Mouse (Mus musculus) hindbrain, embryonic 14.5 days (tissue): ENCODE measurements around the gene Pcsk6. TPM values are rescaled to one million over a fixed set of nuclear protein-coding genes. Genes with fewer than 3 reads are reported as not detected.

Experiments
- ATAC-seq: fragments of 200-750 bp; cut with Nextera tagmentation; 2 replicates; pipeline ENCODE4 v1.8.0; 2017; ENCODE audit warnings: moderate number of reproducible peaks, mild to moderate bottlenecking, moderate TSS enrichment, moderate library complexity; ENCODE audit not compliant: low FRiP score
- DNase-seq: peaks from one replicate; pipeline ENCODE4 v3.0.0-alpha.2; 2015; ENCODE audit warnings: low spot score
- H3K27ac ChIP-seq: fragments of 300-500 bp; sonication (generic); 2 replicates; pipeline ENCODE4 v1.5.1; 2014; ENCODE audit warnings: mild to moderate bottlenecking, moderate library complexity
- H3K27me3 ChIP-seq: fragments of 300-500 bp; sonication (generic); 2 replicates; pipeline ENCODE4 v1.6.1; 2014; ENCODE audit warnings: mild to moderate bottlenecking, low read length, mixed read lengths; ENCODE audit not compliant: control insufficient read depth, insufficient read depth
- H3K36me3 ChIP-seq: fragments of 300-500 bp; sonication (generic); replicated peaks from 2 replicates; pipeline ENCODE4 v1.6.1; 2014; ENCODE audit not compliant: control insufficient read depth, insufficient read depth
- H3K4me1 ChIP-seq: fragments of 300-500 bp; sonication (generic); replicated peaks from 2 replicates; pipeline ENCODE4 v1.6.1; 2014; ENCODE audit warnings: antibody characterized with exemption, low read length, mixed read lengths; ENCODE audit not compliant: control insufficient read depth, insufficient read depth
- H3K4me2 ChIP-seq: fragments of 300-500 bp; sonication (generic); replicated peaks from 2 replicates; pipeline ENCODE4 v1.6.1; 2014; ENCODE audit warnings: mild to moderate bottlenecking, moderate library complexity
- H3K4me3 ChIP-seq: fragments of 300-500 bp; sonication (generic); replicated peaks from 2 replicates; pipeline ENCODE4 v1.5.1; 2014; ENCODE audit warnings: mild to moderate bottlenecking, low read length
- H3K9ac ChIP-seq: fragments of 300-500 bp; sonication (generic); 2 replicates; pipeline ENCODE4 v1.6.1; 2014
- H3K9me3 ChIP-seq: fragments of 300-500 bp; sonication (generic); 2 replicates; pipeline ENCODE4 v1.6.1; 2016; ENCODE audit warnings: low read length; ENCODE audit not compliant: control insufficient read depth
- WGBS: fragments of 180-500 bp; shearing (Covaris S2); extraction: QIAGEN DNeasy Blood & Tissue Kit; methylation state at CpG from one replicate; pipeline ENCODE4 v1.1.7; 2014; 5-methylcytosine and 5-hydroxymethylcytosine counted together
- polyA plus RNA-seq: library from polyadenylated mRNA; unstranded; fragments of >200 nt; fragmentation: Nextera tagmentation; extraction: Ambion mirVana; gene quantifications from 2 replicates; pipeline ENCODE4 v1.2.1, GENCODE M21; 2014

Gene Pcsk6
- polyA plus RNA-seq, 1 experiment from 2014 or later: 1.9 TPM

DNA sequence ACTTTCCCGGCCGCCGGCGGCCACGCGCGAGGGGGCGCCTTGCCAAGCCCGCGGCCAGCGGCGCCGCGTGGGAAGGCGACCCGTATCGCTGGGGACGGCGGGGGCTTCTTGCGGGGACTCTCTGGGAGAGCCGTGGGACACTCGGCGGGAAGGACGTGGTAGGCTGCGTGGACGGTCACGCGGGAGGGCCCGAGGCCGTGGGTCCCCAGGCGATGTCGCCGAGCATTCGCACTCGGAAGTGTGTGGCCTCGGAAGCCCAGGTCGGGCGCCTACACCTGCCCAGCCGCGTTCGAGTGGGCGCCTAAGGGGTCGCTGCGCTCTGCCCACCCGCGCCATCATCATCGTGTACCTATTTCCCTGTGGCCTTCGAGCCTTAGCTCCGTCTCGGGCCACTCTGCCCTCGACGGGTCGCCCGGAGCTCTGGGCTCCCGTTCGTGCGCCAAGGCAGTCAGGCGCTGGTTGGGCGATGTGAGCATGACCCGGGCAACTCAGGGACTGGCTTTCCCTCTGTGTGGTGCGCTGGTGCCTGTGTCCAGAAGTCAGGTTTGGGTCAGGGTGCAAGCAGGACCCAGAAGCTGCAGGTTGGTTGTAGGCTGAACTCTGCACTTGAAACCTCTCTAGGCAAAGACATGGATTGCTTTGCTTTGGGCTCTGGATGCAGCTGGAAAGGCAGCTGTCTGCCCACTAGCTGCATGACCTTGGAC lies 1.1 kb downstream of the Pcsk6 start:
- Histone ChIP-seq H3K9me3 (no peaks in the 10 kb centered on the region), H3K9ac (peak overlapping the region; percentile 60), H3K4me3 (peak overlapping the region; percentile 60), H3K4me1 (peaks cover 11% of the 10 kb centered on the region; the same call in 1 of the 2 replicates), H3K27me3 (peaks cover 48% of the 10 kb centered on the region), H3K27ac (no peak overlapping the region), H3K36me3 (no peaks in the 10 kb centered on the region), H3K4me2 (peak overlapping the region; percentile 98)
- ATAC-seq (peak; percentile 38), DNase-seq (no peak)
- 2% methylated on average over 56 of the region's 61 CpGs for WGBS

DNA sequence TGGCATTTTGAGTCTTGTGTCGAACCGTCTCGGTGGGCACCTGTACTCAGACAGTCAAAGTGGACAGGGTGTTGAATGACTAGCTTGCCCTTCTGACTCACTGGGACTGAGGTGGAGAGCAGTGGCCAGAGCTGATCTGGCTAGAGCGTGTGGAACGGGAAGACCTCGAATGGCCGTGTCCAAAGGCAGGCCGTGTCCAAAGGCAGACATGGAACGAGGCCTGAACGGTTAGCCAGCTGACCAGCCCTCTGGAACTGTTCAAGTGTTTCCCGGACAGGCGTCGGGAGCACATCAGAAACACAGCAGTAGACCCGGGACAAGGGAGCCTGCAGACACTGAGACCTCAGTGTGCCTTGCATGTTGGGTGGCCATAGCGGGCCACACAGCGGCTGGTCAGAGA lies 7.6 kb downstream of the Pcsk6 start:
- Histone ChIP-seq H3K27me3 (peaks cover 11% of the 10 kb centered on the region), H3K4me3 (no peak overlapping the region), H3K27ac (no peak overlapping the region), H3K4me1 (peaks cover 15% of the 10 kb centered on the region), H3K9ac (no peak overlapping the region), H3K36me3 (no peaks in the 10 kb centered on the region), H3K9me3 (no peaks in the 10 kb centered on the region), H3K4me2 (no peak overlapping the region)
- DNase-seq (no peak), ATAC-seq (no peak)
- WGBS: 77% methylated on average over 16 of the region's 16 CpGs

DNA sequence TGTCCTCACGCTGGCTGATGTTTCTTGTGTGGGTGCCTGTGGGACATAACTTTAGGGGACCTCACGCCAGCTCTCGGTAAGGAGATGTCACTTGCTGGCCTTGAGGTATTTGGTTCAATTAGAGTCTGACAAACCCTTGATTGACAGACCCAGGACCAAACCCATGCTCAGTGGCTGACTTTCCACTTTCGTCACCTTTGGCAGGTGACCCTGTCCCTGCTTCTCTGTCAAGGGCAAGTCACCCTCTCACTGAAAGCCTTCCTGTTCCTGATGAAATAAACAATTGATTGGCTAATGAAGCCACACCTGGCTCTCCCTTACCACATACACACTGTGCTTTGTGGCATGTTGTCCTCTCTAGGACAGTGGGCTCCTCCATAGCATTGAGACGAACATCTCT lies 8.3 kb downstream of the Pcsk6 start:
- Histone ChIP-seq H3K9ac (no peak overlapping the region), H3K9me3 (no peaks in the 10 kb centered on the region), H3K27me3 (peaks cover 5% of the 10 kb centered on the region; the same call in 1 of the 2 replicates), H3K36me3 (no peaks in the 10 kb centered on the region), H3K27ac (no peak overlapping the region), H3K4me3 (no peak overlapping the region), H3K4me1 (peaks cover 15% of the 10 kb centered on the region), H3K4me2 (no peak overlapping the region)
- DNase-seq (no peak), ATAC-seq (no peak)
- 90% methylated on average over 5 of the region's 5 CpGs for WGBS

DNA sequence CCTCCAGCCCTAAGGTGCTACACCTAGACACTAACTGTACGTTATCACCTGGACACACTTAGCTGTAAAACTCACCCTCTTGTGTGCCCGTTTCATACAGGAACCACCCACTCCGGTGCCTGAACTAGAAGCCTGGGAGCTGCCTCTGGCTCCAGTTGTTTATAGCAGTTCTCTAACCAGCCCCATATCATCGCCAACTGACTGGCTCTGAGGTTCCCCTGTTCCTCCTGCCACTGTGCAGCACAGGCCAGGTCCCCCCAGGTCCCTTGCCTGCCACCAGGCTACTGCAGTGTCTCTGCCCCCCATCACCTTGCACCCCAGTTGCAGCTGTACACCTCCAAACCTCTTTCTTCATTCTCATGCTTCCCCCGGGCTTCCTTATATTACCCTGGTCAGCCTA lies 8.7 kb downstream of the Pcsk6 start:
- 0 out of 2 replicates have a peak, but pooled peaks cover 4% of the 10 kb centered on the region for H3K27me3 ChIP-seq
- H3K27ac ChIP-seq: no peak overlapping the region
- peaks cover 15% of the 10 kb centered on the region for H3K4me1 ChIP-seq
- DNase-seq (no peak), ATAC-seq (no peak)
- H3K36me3 ChIP-seq: no peaks in the 10 kb centered on the region
- no peak overlapping the region for H3K4me2 ChIP-seq
- no peaks in the 10 kb centered on the region for H3K9me3 ChIP-seq
- WGBS: 88% methylated on average over 5 of the region's 5 CpGs
- no peak overlapping the region for H3K9ac ChIP-seq
- H3K4me3 ChIP-seq: no peak overlapping the region

DNA sequence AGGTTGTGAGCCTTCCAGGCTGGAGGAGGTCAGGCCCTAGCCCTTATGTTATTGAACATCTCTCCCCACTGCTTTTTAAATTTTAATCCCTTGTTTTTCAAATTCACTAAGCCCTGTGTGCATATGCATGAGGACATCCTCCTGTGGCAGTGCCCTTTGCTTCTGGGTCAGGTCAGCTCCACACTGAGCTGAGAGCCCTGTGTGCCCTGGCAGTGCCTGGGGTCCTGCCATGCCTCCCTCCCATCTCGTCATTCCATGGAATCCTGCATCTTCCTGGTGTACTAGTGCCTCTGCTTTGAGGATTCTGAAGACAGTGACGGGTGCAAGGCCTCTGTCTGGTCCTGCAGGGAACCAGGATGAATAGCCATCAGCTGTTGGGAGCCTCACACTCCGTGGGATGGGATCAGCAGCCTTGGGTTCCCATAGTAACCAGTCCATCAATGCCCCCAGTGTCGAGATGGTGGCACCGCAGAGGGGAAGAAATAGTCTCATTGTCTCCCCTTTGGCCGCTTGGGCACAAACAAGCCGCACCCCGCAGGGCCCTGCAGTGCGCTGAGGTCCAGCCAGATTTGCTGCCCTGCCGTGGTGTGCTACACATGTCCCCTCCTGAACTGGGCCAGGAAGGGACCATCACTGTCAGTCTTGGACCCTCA lies 9.5 kb downstream of the Pcsk6 start:
- DNase-seq (peak; percentile 40), ATAC-seq (peak; percentile 88)
- Histone ChIP-seq H3K4me3 (no peak overlapping the region), H3K27me3 (0 out of 2 replicates have a peak, but pooled peaks cover 4% of the 10 kb centered on the region), H3K9ac (no peak overlapping the region), H3K9me3 (no peaks in the 10 kb centered on the region), H3K27ac (no peak overlapping the region), H3K4me2 (no peak overlapping the region), H3K4me1 (peaks cover 15% of the 10 kb centered on the region), H3K36me3 (no peaks in the 10 kb centered on the region)
- WGBS: 10% methylated on average over 10 of the region's 10 CpGs

DNA sequence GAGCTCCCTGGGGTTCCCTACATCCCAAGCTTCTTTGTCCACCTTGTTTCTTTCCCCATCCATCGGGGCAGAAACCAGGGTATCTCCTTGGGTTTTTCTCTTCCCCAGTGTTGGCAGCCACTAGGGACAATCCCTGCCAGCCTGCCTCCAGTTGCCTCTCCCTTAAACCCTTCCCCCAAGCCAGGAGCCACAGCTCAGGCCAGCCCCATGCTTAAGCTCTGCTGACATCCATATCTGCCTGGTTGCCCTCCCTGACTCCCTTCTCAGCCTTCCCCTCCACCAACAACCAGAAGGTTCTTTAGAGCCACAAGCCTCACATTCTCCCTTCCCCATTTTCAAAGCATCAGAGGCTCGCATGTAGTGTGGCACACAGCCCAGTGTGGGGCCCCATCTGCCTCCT lies 10.3 kb downstream of the Pcsk6 start:
- Histone ChIP-seq H3K36me3 (no peaks in the 10 kb centered on the region), H3K27me3 (no peaks in the 10 kb centered on the region), H3K9ac (no peak overlapping the region), H3K4me3 (no peak overlapping the region), H3K9me3 (no peaks in the 10 kb centered on the region), H3K4me1 (peaks cover 15% of the 10 kb centered on the region), H3K4me2 (no peak overlapping the region), H3K27ac (no peak overlapping the region)
- 56% methylated on average over 2 of the region's 2 CpGs for WGBS
- DNase-seq (no peak), ATAC-seq (no peak)

DNA sequence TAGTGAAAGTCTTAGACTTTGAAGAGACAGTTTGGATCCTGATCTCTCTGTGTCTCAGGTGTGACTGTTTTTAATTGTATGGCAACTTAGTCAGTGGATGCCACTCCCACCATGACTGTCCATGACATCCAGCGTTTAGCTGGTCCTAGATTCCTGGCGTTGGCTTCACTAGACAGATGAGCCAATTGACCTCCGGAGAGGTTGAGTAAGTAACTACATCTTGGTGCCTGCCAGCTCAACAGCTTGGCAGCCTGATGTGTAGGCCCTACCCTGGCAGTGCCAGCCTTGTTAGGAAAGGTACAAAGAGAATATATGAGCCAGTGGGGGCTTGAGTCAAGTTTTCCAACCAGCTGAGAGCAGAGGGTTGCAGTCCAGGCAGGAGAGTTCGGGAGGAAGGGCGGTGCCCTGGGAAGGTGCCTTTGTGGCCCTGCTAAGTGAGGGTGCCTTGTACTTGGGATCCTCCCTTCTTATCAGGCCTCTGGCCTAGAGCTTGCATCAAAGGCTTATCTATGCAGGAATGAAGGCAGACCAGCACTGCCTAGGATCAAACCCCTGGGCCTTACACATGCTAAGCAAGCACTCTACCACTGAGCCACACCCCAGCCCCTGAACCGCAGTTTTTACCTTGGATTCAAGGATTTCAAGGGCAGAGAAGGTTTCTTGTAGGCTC lies 11.8 kb downstream of the Pcsk6 start:
- WGBS: 90% methylated on average over 6 of the region's 6 CpGs
- H3K9me3 ChIP-seq: no peaks in the 10 kb centered on the region

DNA sequence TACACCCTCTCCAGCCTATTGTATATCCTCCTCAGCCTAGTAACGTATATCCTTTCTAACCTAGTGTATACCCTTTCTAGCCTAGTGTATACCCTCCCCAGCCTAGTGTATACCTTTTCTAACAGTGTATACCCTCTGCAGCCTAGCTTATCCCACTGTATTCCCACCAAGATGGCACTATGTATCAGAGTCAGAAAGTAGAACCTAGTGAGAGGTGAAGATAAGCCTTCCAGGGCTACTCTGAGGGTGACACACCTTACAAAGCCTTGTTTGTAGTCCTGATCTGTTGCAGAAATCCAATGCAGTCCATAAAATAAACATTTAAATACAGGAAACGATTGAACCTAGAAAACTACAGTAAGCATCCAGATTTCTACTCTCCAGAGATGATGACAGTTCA lies 12.4 kb downstream of the Pcsk6 start:
- Histone ChIP-seq H3K36me3 (no peaks in the 10 kb centered on the region), H3K9me3 (no peaks in the 10 kb centered on the region), H3K27me3 (no peaks in the 10 kb centered on the region), H3K4me2 (no peak overlapping the region), H3K4me3 (no peak overlapping the region), H3K9ac (no peak overlapping the region), H3K27ac (no peak overlapping the region), H3K4me1 (peaks cover 15% of the 10 kb centered on the region)
- ATAC-seq: no peak
- no peak for DNase-seq
- 93% methylated on average over 2 of the region's 2 CpGs for WGBS

More for the DNA sequence above, 11.8 kb downstream of the Pcsk6 start:
- Histone ChIP-seq H3K36me3 (no peaks in the 10 kb centered on the region), H3K27me3 (no peaks in the 10 kb centered on the region), H3K9ac (no peak overlapping the region), H3K4me1 (peaks cover 15% of the 10 kb centered on the region), H3K4me3 (no peak overlapping the region), H3K27ac (no peak overlapping the region), H3K4me2 (no peak overlapping the region)
- DNase-seq (no peak), ATAC-seq (no peak)

DNA sequence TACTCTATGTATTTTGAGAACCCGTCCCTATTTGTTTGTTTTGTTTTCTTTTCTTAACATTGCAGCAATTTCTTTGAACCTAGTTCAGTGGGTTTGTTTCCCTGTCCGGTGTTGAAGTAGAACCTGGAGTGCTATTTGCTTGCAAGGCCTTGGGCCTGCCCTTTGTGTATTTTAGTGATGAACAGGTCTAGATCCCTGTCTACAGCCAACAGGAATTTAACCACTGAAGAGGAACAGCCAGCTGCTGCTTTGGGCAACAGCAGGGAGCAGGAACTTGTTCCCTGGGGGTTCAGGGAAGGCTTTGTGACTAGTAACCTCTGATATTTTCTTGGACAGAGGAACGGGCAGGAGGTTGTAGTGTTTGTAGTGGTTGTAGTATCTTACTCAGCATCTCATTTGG lies 15.1 kb downstream of the Pcsk6 start:
- Histone ChIP-seq H3K4me1 (0 out of 2 replicates have a peak, but pooled peaks cover under 1% of the 10 kb centered on the region), H3K9me3 (no peaks in the 10 kb centered on the region)
- no peak for ATAC-seq

More for the DNA sequence above, 15.1 kb downstream of the Pcsk6 start:
- no peak for DNase-seq
- Histone ChIP-seq H3K27ac (no peak overlapping the region), H3K36me3 (no peaks in the 10 kb centered on the region), H3K9ac (no peak overlapping the region), H3K4me3 (no peak overlapping the region), H3K27me3 (no peaks in the 10 kb centered on the region), H3K4me2 (no peak overlapping the region)
- 75% methylated on average over 3 of the region's 3 CpGs for WGBS
